9 mouse cellular contexts compared by ENCODE assay signal in genomic region chr6:52158276-52159051, GRCm38 (mm10). TPM values are rescaled to one million over a fixed set of nuclear protein-coding genes. Genes with fewer than 3 reads are reported as not detected.
DNase-seq lines count a peak whose midpoint lies in the region; ATAC-seq and TF ChIP-seq lines count a peak whose summit lies in the region.
"Had no signal": no experiment of that assay in that cellular context is flagged by ENCODE, and none has a peak within 500 bp of the region (broad histone marks: within the 10 kb centered on the region; RNA-seq: fewer than 3 reads in every experiment).

Gene Hoxa1 (minus strand): TSS chr6:52158317.

- DNase-seq in B cell, adult 2 months = peak; percentile 62 to 63
- DNase-seq in adrenal gland, adult 2 months = peak; percentile 93
- DNase-seq in liver = peak; percentile 72
- DNase-seq in thymus, adult 2 months = peak; percentile 66
- DNase-seq in layer of hippocampus, adult 9-10 months (ENCODE audit: low spot score) = no peak

- 0 out of 2 replicates have a peak within 1 kb of the TSS, but pooled peaks have one; percentile 11 for H3K9ac ChIP-seq in forebrain, embryonic 15.5 days (replicated peaks)
- peak within 1 kb of the TSS; percentile 81 for H3K9ac ChIP-seq in hindbrain, embryonic 12.5 days
- H3K9ac ChIP-seq in midbrain, embryonic 16.5 days (ENCODE audit: low read depth, low read length) = peak within 1 kb of the TSS; percentile 41; the same call in 1 of the 2 replicates

- no peaks in the 10 kb centered on the region for H3K36me3 ChIP-seq in forebrain, embryonic 15.5 days
- no peaks in the 10 kb centered on the region for H3K36me3 ChIP-seq in hindbrain, embryonic 12.5 days
- H3K36me3 ChIP-seq in midbrain, embryonic 16.5 days (ENCODE audit: control insufficient read depth, insufficient read depth, low read length) = no peaks in the 10 kb centered on the region
- H3K36me3 ChIP-seq in thymus, adult 2 months (ENCODE audit: control insufficient read depth, insufficient read depth, low read length) = no peaks in the 10 kb centered on the region

- TF ChIP-seq CTCF in thymus, adult 2 months (IDR thresholded peaks at IDR 0.05; ENCODE audit: borderline replicate concordance, control insufficient read depth, extremely low read depth, insufficient read depth, low read length, poor library complexity) = no peak

- no peaks in the 10 kb centered on the region for H3K9me3 ChIP-seq in forebrain, embryonic 15.5 days
- H3K9me3 ChIP-seq in hindbrain, embryonic 12.5 days (replicated peaks) = no peaks in the 10 kb centered on the region
- no peaks in the 10 kb centered on the region for H3K9me3 ChIP-seq in midbrain, embryonic 16.5 days (replicated peaks; ENCODE audit: control insufficient read depth, low read length, poor library complexity, severe bottlenecking)

- H3K4me2 ChIP-seq in forebrain, embryonic 15.5 days (replicated peaks) = peak within 1 kb of the TSS; percentile 93
- peak within 1 kb of the TSS; percentile 88 for H3K4me2 ChIP-seq in hindbrain, embryonic 12.5 days (replicated peaks)
- H3K4me2 ChIP-seq in midbrain, embryonic 16.5 days (ENCODE audit: low read length) = peak within 1 kb of the TSS; percentile 78

- peak; percentile 70 for ATAC-seq in forebrain, embryonic 15.5 days (replicated peaks)
- peak; percentile 85 for ATAC-seq in hindbrain, embryonic 12.5 days (ENCODE audit: low FRiP score)
- ATAC-seq in midbrain, embryonic 16.5 days = peak; percentile 54; the same call in 1 of the 2 replicates

- H3K4me1 ChIP-seq in forebrain, embryonic 15.5 days = peaks cover 14% of the 10 kb centered on the region
- H3K4me1 ChIP-seq in hindbrain, embryonic 12.5 days = peaks cover 21% of the 10 kb centered on the region
- H3K4me1 ChIP-seq in midbrain, embryonic 16.5 days (ENCODE audit: control insufficient read depth, insufficient read depth, low read length) = peaks cover 10% of the 10 kb centered on the region
- peaks cover 2% of the 10 kb centered on the region; the same call in 1 of the 2 replicates for H3K4me1 ChIP-seq in thymus, adult 2 months (replicated peaks; ENCODE audit: control insufficient read depth, insufficient read depth, low read length)

- WGBS in forebrain, embryonic 15.5 days = 0% methylated on average over 48 of the region's 55 CpGs
- under 1% methylated on average over 55 of the region's 55 CpGs for WGBS in hindbrain, embryonic 12.5 days
- WGBS in midbrain, embryonic 16.5 days = under 1% methylated on average over 53 of the region's 55 CpGs
- WGBS in thymus, adult 2 months = 1% methylated on average over 55 of the region's 55 CpGs

- peaks cover 97% of the 10 kb centered on the region for H3K27me3 ChIP-seq in forebrain, embryonic 15.5 days
- H3K27me3 ChIP-seq in hindbrain, embryonic 12.5 days = peaks cover 71% of the 10 kb centered on the region
- peaks cover 91% of the 10 kb centered on the region for H3K27me3 ChIP-seq in midbrain, embryonic 16.5 days (ENCODE audit: control insufficient read depth, insufficient read depth, low read depth, low read length)
- peaks cover 12% of the 10 kb centered on the region; the same call in 1 of the 2 replicates for H3K27me3 ChIP-seq in thymus, adult 2 months (ENCODE audit: control insufficient read depth, insufficient read depth, low read length)

- TF ChIP-seq POLR2A in thymus, adult 2 months (IDR thresholded peaks at IDR 0.05; ENCODE audit: control insufficient read depth, extremely low read depth, insufficient read depth, low read length, poor library complexity) = 0 out of 2 replicates have a peak, but pooled peaks have one; percentile 15

- peak within 1 kb of the TSS; percentile 46 for H3K4me3 ChIP-seq in forebrain, embryonic 15.5 days
- peak within 1 kb of the TSS; percentile 66 for H3K4me3 ChIP-seq in hindbrain, embryonic 12.5 days
- H3K4me3 ChIP-seq in midbrain, embryonic 16.5 days (ENCODE audit: low read depth, low read length) = peak within 1 kb of the TSS; percentile 43
- H3K4me3 ChIP-seq in thymus, adult 2 months (ENCODE audit: control insufficient read depth, insufficient read depth, low read length) = peak within 1 kb of the TSS; percentile 42

- H3K27ac ChIP-seq in forebrain, embryonic 15.5 days (replicated peaks) = no peak within 1 kb of the TSS
- peak within 1 kb of the TSS; percentile 93 for H3K27ac ChIP-seq in hindbrain, embryonic 12.5 days
- no peak within 1 kb of the TSS for H3K27ac ChIP-seq in midbrain, embryonic 16.5 days (ENCODE audit: low read length)
- H3K27ac ChIP-seq in thymus, adult 2 months (ENCODE audit: control insufficient read depth, insufficient read depth, low read length) = no peak within 1 kb of the TSS; the same call in 1 of the 2 replicates

RNA-seq across cellular contexts. Expression of gene Hoxa1, which starts in this region (rescaled TPM):
- under 1 TPM; 0.52 to 0.86 TPM for total RNA-seq in adrenal gland, adult 2 months (2021)
- polyA plus RNA-seq in adrenal gland, adult 2 months (2012; rRNA removed) = 0.47 and 0.68 TPM in 2 replicates
- not detected in 2 replicates for polyA plus RNA-seq in forebrain, embryonic 15.5 days (2015; fragmentation: Nextera tagmentation; extraction: Ambion mirVana)
- polyA plus RNA-seq in hindbrain, embryonic 12.5 days (2016; fragmentation: Nextera tagmentation; extraction: Ambion mirVana) = 2.1 and 3.2 TPM in 2 replicates
- polyA plus RNA-seq in midbrain, embryonic 16.5 days (2015; fragmentation: Nextera tagmentation; extraction: Ambion mirVana) = 0.20 TPM in 1 of 2 replicates, not detected in the other
- polyA plus RNA-seq in thymus, adult 2 months (2012; rRNA removed) = 0.43 and 0.63 TPM in 2 replicates
- polyA plus RNA-seq: cortical plate, adult 2 months had no signal

Comparison
In these comparisons a context has a peak if more than half of its experiments do, and no peak if none do; other contexts are left out.
1. Peak in DNase-seq in adrenal gland, adult 2 months; RNA of the gene not detected or under 1 TPM.
2. Peak in ATAC-seq, H3K4me3 ChIP-seq, H3K9ac ChIP-seq and H3K4me2 ChIP-seq in forebrain, embryonic 15.5 days; RNA of the gene not detected or under 1 TPM.
3. Peak in ATAC-seq, H3K4me3 ChIP-seq, H3K9ac ChIP-seq and H3K4me2 ChIP-seq in midbrain, embryonic 16.5 days; RNA of the gene not detected or under 1 TPM.
4. Peak in DNase-seq and H3K4me3 ChIP-seq in thymus, adult 2 months; RNA of the gene not detected or under 1 TPM.
5. H3K9ac ChIP-seq: peak in every context shown above with its lines; median percentile 81 in hindbrain, embryonic 12.5 days; 41 in midbrain, embryonic 16.5 days; 11 in forebrain, embryonic 15.5 days.